8 mouse cellular contexts compared by ENCODE assay signal in the genomic region with DNA sequence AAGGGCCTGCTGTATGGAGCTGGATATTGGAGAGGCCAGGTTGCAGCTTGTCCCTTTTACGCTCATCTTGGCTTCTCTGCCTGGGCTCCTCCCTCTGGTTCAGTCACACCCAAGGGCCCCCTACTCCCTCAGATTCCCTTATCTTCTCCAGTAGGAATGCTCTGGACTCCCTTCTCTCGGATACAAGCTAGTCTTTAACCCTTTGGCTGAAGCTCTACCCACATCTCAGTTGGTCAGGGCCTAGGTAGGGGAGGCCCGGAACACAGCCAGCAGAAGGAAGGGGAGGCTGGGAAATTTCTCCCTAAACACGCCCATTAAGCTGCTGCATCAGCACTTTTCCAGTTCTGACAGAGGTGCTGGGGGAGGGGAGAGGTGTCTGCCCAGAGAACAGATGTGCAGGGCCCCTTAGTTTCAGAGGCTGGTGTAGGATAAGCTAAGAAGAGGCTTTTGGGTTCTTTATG. TPM values are rescaled to one million over a fixed set of nuclear protein-coding genes. Genes with fewer than 3 reads are reported as not detected.
DNase-seq lines count a peak whose midpoint lies in the region; ATAC-seq and TF ChIP-seq lines count a peak whose summit lies in the region.

No protein-coding gene starts in this region.

- no peaks in the 10 kb centered on the region for H3K9me3 ChIP-seq in CH12.LX (replicated peaks; ENCODE audit: low read length)
- H3K9me3 ChIP-seq in heart, embryonic 11.5 days (replicated peaks; ENCODE audit: control insufficient read depth, low read length) = no peaks in the 10 kb centered on the region

- H3K79me2 ChIP-seq in CH12.LX (replicated peaks; ENCODE audit: control insufficient read depth, extremely low read depth, insufficient read depth, poor library complexity, severe bottlenecking) = no peaks in the 10 kb centered on the region

- in situ Hi-C loops in CH12.LX (cut with MboI; ENCODE audit: low pct_ligation_motif_present, low pct_unique_long_range_greater_than_20kb, low sequenced_read_pairs) = no loop called here

- dilution Hi-C loops in CH12.LX (cut with MboI; ENCODE audit: extremely low pct_ligation_motif_present, extremely low pct_unique_long_range_greater_than_20kb, low sequenced_read_pairs) = no loop called here

- no peak overlapping the region for H3K27ac ChIP-seq in CH12.LX (ENCODE audit: insufficient read depth, low read depth)
- peak overlapping the region; percentile 97 for H3K27ac ChIP-seq in heart, embryonic 11.5 days (ENCODE audit: low read depth, low read length)

- no peak overlapping the region for H3K9ac ChIP-seq in CH12.LX (ENCODE audit: insufficient read depth, low read depth)
- peak overlapping the region; percentile 93 for H3K9ac ChIP-seq in heart, embryonic 11.5 days (ENCODE audit: low read depth, low read length)

- H3K4me1 ChIP-seq in CH12.LX (ENCODE audit: control insufficient read depth in 1 of 2, insufficient read depth in 2 of 2) = peaks cover 9 to 31% of the 10 kb centered on the region in 2 experiments
- peaks cover 45% of the 10 kb centered on the region for H3K4me1 ChIP-seq in heart, embryonic 11.5 days (ENCODE audit: control insufficient read depth, insufficient read depth, low read length)

- TF ChIP-seq EP300 in CH12.LX (IDR thresholded peaks at IDR 0.05; ENCODE audit: low read length) = no peak

- no peaks in the 10 kb centered on the region for H3K36me3 ChIP-seq in CH12.LX (replicated peaks in 1 of 2; ENCODE audit: control insufficient read depth in 1 of 2, insufficient read depth in 1 of 2, low read length in 1 of 2)
- H3K36me3 ChIP-seq in heart, embryonic 11.5 days (ENCODE audit: control insufficient read depth, insufficient read depth, low read length) = 0 out of 2 replicates have a peak, but pooled peaks cover 2% of the 10 kb centered on the region

- peak; percentile 32; the same call in 1 of the 2 replicates for ATAC-seq in heart, embryonic 11.5 days (replicated peaks; ENCODE audit: insufficient number of reproducible peaks, low FRiP score, low TSS enrichment)

- peak; percentile 38 for DNase-seq in CH12.LX (ENCODE audit: extremely low read depth)
- DNase-seq in adipocyte (ENCODE audit: low spot score) = peak; percentile 54
- DNase-seq in kidney, postnatal 10 days = peak; percentile 77
- DNase-seq in mesoderm, embryonic 11.5 days (ENCODE audit: low read depth, low spot score) = peak; percentile 63
- DNase-seq in thymus, postnatal 25 days = peak; percentile 27
- DNase-seq in cerebellum, adult 11-12 months = no peak
- DNase-seq in layer of hippocampus, adult 8-10 months (ENCODE audit: low spot score in 2 of 2) = no peak

- TF ChIP-seq RAD21 in CH12.LX (IDR thresholded peaks at IDR 0.05; ENCODE audit: low read depth, low read length) = no peak

- no peak for TF ChIP-seq CTCF in CH12.LX (conservative IDR thresholded peaks at IDR 0.05 in 1 of 2, IDR thresholded peaks at IDR 0.05 in 1 of 2; ENCODE audit: low read depth in 2 of 2, low read length in 2 of 2)

- H3K27me3 ChIP-seq in CH12.LX (replicated peaks) = no peaks in the 10 kb centered on the region
- H3K27me3 ChIP-seq in heart, embryonic 11.5 days (ENCODE audit: control insufficient read depth, insufficient read depth, low read length) = no peaks in the 10 kb centered on the region

- TF ChIP-seq POLR2A in CH12.LX (IDR thresholded peaks at IDR 0.05; ENCODE audit: low read depth, low read length) = no peak

- no peak overlapping the region for H3K4me3 ChIP-seq in CH12.LX (replicated peaks in 1 of 3; ENCODE audit: low read depth in 2 of 3, low read length in 2 of 3, poor library complexity in 1 of 3)
- peak overlapping the region; percentile 73 for H3K4me3 ChIP-seq in heart, embryonic 11.5 days (ENCODE audit: low read depth, low read length)

- no peak overlapping the region for H3K4me2 ChIP-seq in CH12.LX (ENCODE audit: insufficient read depth, low read depth, poor library complexity, severe bottlenecking)
- H3K4me2 ChIP-seq in heart, embryonic 11.5 days = peak overlapping the region; percentile 80

- 1% methylated on average over 4 of the region's 4 CpGs for WGBS in heart, embryonic 11.5 days (ENCODE audit: insufficient replicate concordance)

TF ChIP-seq in CH12.LX, 34 proteins besides CTCF, POLR2A, EP300 and RAD21:
- TF ChIP-seq ZNF384 (IDR thresholded peaks at IDR 0.05; ENCODE audit: low read depth, low read length) (no peak), MXI1 (IDR thresholded peaks at IDR 0.05; ENCODE audit: low read depth, low read length) (no peak), IRF4 (IDR thresholded peaks at IDR 0.05; ENCODE audit: low read depth, low read length) (peak; percentile 17; the same call in 1 of the 2 replicates), MAFK (IDR thresholded peaks at IDR 0.05; ENCODE audit: insufficient replicate concordance, low read length) (peak; percentile 99), CHD1 (IDR thresholded peaks at IDR 0.05; ENCODE audit: low read depth, low read length) (no peak), MAZ (IDR thresholded peaks at IDR 0.05; ENCODE audit: low read depth, low read length) (no peak), ZC3H11A (IDR thresholded peaks at IDR 0.05; ENCODE audit: low read depth, low read length) (no peak), HCFC1 (IDR thresholded peaks at IDR 0.05; ENCODE audit: low read depth, low read length) (no peak), PAX5 (IDR thresholded peaks at IDR 0.05; ENCODE audit: low read length) (no peak), ETS1 (conservative IDR thresholded peaks at IDR 0.05; ENCODE audit: low read depth, low read length) (peak; percentile 41), CHD2 (IDR thresholded peaks at IDR 0.05; ENCODE audit: low read length) (peak; percentile 39; the same call in 1 of the 2 replicates)

RNA-seq across cellular contexts. Expression of a gene that starts 1.3 kb away (rescaled TPM):
- total RNA-seq in CH12.LX (2012; rRNA removed) (under 0.01 and 0.04 TPM in 2 replicates), CH12.LX (2014; rRNA removed) (not detected in 2 replicates)
- polyA plus RNA-seq in CH12.LX (2012; ENCODE audit: insufficient read length, low read depth) = 0.04 and 0.10 TPM in 2 replicates
- 12.5 and 20.3 TPM in 2 replicates for polyA plus RNA-seq in heart, embryonic 11.5 days (2014; fragmentation: Nextera tagmentation; extraction: Ambion mirVana)
- total RNA-seq in layer of hippocampus, adult 8-10 months (2022) = 10 to 100 TPM in 2 of 4 experiments, 1 to 10 TPM in 2; 6.4 to 10.9 (median 9.3) TPM

RNA-seq across cellular contexts. Expression of a gene that starts 29.1 kb away (rescaled TPM):
- total RNA-seq in CH12.LX (2012; rRNA removed) (0.08 and 0.17 TPM in 2 replicates), CH12.LX (2014; rRNA removed) (0.14 and 0.26 TPM in 2 replicates)
- polyA plus RNA-seq in CH12.LX (2012; ENCODE audit: insufficient read length, low read depth) = 0.14 and 0.24 TPM in 2 replicates
- polyA plus RNA-seq in heart, embryonic 11.5 days (2014; fragmentation: Nextera tagmentation; extraction: Ambion mirVana) = 0.30 and 0.42 TPM in 2 replicates
- total RNA-seq in layer of hippocampus, adult 8-10 months (2022) = under 1 TPM; 0.20 to 0.43 (median 0.33) TPM

RNA-seq across cellular contexts. Expression of a gene that starts 29.6 kb away (rescaled TPM):
- total RNA-seq in CH12.LX (2012; rRNA removed) (32.8 and 50.6 TPM in 2 replicates), CH12.LX (2014; rRNA removed) (31.1 and 35.8 TPM in 2 replicates)
- 29.8 and 31.8 TPM in 2 replicates for polyA plus RNA-seq in CH12.LX (2012; ENCODE audit: insufficient read length, low read depth)
- polyA plus RNA-seq in heart, embryonic 11.5 days (2014; fragmentation: Nextera tagmentation; extraction: Ambion mirVana) = 6.0 and 8.9 TPM in 2 replicates
- total RNA-seq in layer of hippocampus, adult 8-10 months (2022) = 10 to 100 TPM; 13.4 to 14.0 (median 13.7) TPM

RNA-seq across cellular contexts. Expression of a gene that starts 32.2 kb away (rescaled TPM):
- total RNA-seq in CH12.LX (2012; rRNA removed) = not detected in 2 replicates
- not detected in 2 replicates for total RNA-seq in CH12.LX (2014; rRNA removed)
- not detected in 2 replicates for polyA plus RNA-seq in CH12.LX (2012; ENCODE audit: insufficient read length, low read depth)
- 15.5 and 16.9 TPM in 2 replicates for polyA plus RNA-seq in heart, embryonic 11.5 days (2014; fragmentation: Nextera tagmentation; extraction: Ambion mirVana)
- 1 to 10 TPM; 1.4 to 2.0 (median 1.7) TPM for total RNA-seq in layer of hippocampus, adult 8-10 months (2022)

RNA-seq across cellular contexts. Expression of a gene that starts 45.0 kb away (rescaled TPM):
- 66.7 and 77.6 TPM in 2 replicates for total RNA-seq in CH12.LX (2012; rRNA removed)
- 61.4 and 66.0 TPM in 2 replicates for total RNA-seq in CH12.LX (2014; rRNA removed)
- polyA plus RNA-seq in CH12.LX (2012; ENCODE audit: insufficient read length, low read depth) = 73.2 and 90.8 TPM in 2 replicates
- 36.9 and 42.2 TPM in 2 replicates for polyA plus RNA-seq in heart, embryonic 11.5 days (2014; fragmentation: Nextera tagmentation; extraction: Ambion mirVana)
- total RNA-seq in layer of hippocampus, adult 8-10 months (2022) = 10 to 100 TPM; 66.0 to 86.3 (median 78.8) TPM

Comparison
In these comparisons a context has a peak if more than half of its experiments do, and no peak if none do; other contexts are left out.
1. DNase-seq: peak in CH12.LX (single experiment), adipocyte (single experiment), kidney, postnatal 10 days (single experiment), mesoderm, embryonic 11.5 days (single experiment) and thymus, postnatal 25 days (single experiment); none in cerebellum, adult 11-12 months (single experiment) and layer of hippocampus, adult 8-10 months (0 of 2).
2. RNA of a gene that starts 1.3 kb away (total RNA-seq): 6.4 to 10.9 TPM in layer of hippocampus, adult 8-10 months; under 0.01 to 0.04 TPM in CH12.LX; every median in the first group is over 4 times any median in the second.